Comparison of ENCODE assay signal across 8 mouse cellular contexts in genomic region chr7:99140511-99140910, GRCm38 (mm10). TPM values are rescaled to one million over a fixed set of nuclear protein-coding genes. Genes with fewer than 3 reads are reported as not detected.
DNase-seq lines count a peak whose midpoint lies in the region; ATAC-seq and TF ChIP-seq lines count a peak whose summit lies in the region.

No protein-coding gene starts in this region.

- no peaks in the 10 kb centered on the region for H3K9me3 ChIP-seq in heart, embryonic 10.5 days
- H3K9me3 ChIP-seq in intestine, embryonic 14.5 days (ENCODE audit: control insufficient read depth, low read length) = no peaks in the 10 kb centered on the region
- H3K9me3 ChIP-seq in neural tube, embryonic 12.5 days = 0 out of 2 replicates have a peak, but pooled peaks cover 2% of the 10 kb centered on the region

- no peaks in the 10 kb centered on the region for H3K27me3 ChIP-seq in heart, embryonic 10.5 days (ENCODE audit: insufficient read depth, poor library complexity, severe bottlenecking)
- H3K27me3 ChIP-seq in thymus, adult 2 months (ENCODE audit: control insufficient read depth, insufficient read depth, low read length) = no peaks in the 10 kb centered on the region
- H3K27me3 ChIP-seq in intestine, embryonic 14.5 days (replicated peaks; ENCODE audit: control insufficient read depth, insufficient read depth, low read length) = no peaks in the 10 kb centered on the region
- no peaks in the 10 kb centered on the region for H3K27me3 ChIP-seq in neural tube, embryonic 12.5 days (replicated peaks)

- peak; percentile 8; the same call in 1 of the 2 replicates for ATAC-seq in intestine, embryonic 14.5 days (replicated peaks; ENCODE audit: low FRiP score, low TSS enrichment, low read depth)
- ATAC-seq in neural tube, embryonic 12.5 days (ENCODE audit: low FRiP score, low read depth) = peak; percentile 6

- DNase-seq in heart, embryonic 10.5 days (ENCODE audit: low spot score) = no peak
- DNase-seq in heart, postnatal 10 days = no peak
- DNase-seq in thymus, adult 2 months = no peak
- DNase-seq in thymus, postnatal 25 days = no peak
- DNase-seq in intestine, embryonic 14.5 days (ENCODE audit: low spot score) = peak; percentile 72
- DNase-seq in adrenal gland, postnatal 36 days = no peak
- no peak for DNase-seq in cerebellum, adult 18-20 months

- H3K9ac ChIP-seq in intestine, embryonic 14.5 days (ENCODE audit: low read length) = peak overlapping the region; percentile 87
- peak overlapping the region; percentile 81 for H3K9ac ChIP-seq in neural tube, embryonic 12.5 days

- no peak for TF ChIP-seq POLR2A in thymus, adult 2 months (IDR thresholded peaks at IDR 0.05; ENCODE audit: control insufficient read depth, extremely low read depth, insufficient read depth, low read length, poor library complexity)

- TF ChIP-seq CTCF in thymus, adult 2 months (IDR thresholded peaks at IDR 0.05; ENCODE audit: borderline replicate concordance, control insufficient read depth, extremely low read depth, insufficient read depth, low read length, poor library complexity) = no peak

- intact Hi-C loops in heart, postnatal 10 days (cut with DNase I) = no loop called here

- H3K36me3 ChIP-seq in heart, embryonic 10.5 days = peaks cover 3% of the 10 kb centered on the region
- no peaks in the 10 kb centered on the region for H3K36me3 ChIP-seq in thymus, adult 2 months (ENCODE audit: control insufficient read depth, insufficient read depth, low read length)
- H3K36me3 ChIP-seq in intestine, embryonic 14.5 days (ENCODE audit: control insufficient read depth, insufficient read depth, low read length) = no peaks in the 10 kb centered on the region
- H3K36me3 ChIP-seq in neural tube, embryonic 12.5 days = no peaks in the 10 kb centered on the region

- peak overlapping the region; percentile 83 for H3K4me2 ChIP-seq in intestine, embryonic 14.5 days (ENCODE audit: low read length)
- peak overlapping the region; percentile 83 for H3K4me2 ChIP-seq in neural tube, embryonic 12.5 days (replicated peaks)

- peak overlapping the region; percentile 90 for H3K4me3 ChIP-seq in heart, embryonic 10.5 days
- peak overlapping the region; percentile 78 for H3K4me3 ChIP-seq in thymus, adult 2 months (ENCODE audit: control insufficient read depth, insufficient read depth, low read length)
- H3K4me3 ChIP-seq in intestine, embryonic 14.5 days (ENCODE audit: low read depth, low read length) = peak overlapping the region; percentile 90
- peak overlapping the region; percentile 87 for H3K4me3 ChIP-seq in neural tube, embryonic 12.5 days

- H3K27ac ChIP-seq in heart, embryonic 10.5 days = peak overlapping the region; percentile 93
- H3K27ac ChIP-seq in thymus, adult 2 months (ENCODE audit: control insufficient read depth, insufficient read depth, low read length) = peak overlapping the region; percentile 54
- H3K27ac ChIP-seq in intestine, embryonic 14.5 days (ENCODE audit: low read depth) = peak overlapping the region; percentile 92
- peak overlapping the region; percentile 57; the same call in 1 of the 2 replicates for H3K27ac ChIP-seq in neural tube, embryonic 12.5 days

- peaks cover 37% of the 10 kb centered on the region for H3K4me1 ChIP-seq in heart, embryonic 10.5 days
- H3K4me1 ChIP-seq in thymus, adult 2 months (replicated peaks; ENCODE audit: control insufficient read depth, insufficient read depth, low read length) = peaks cover 11% of the 10 kb centered on the region
- H3K4me1 ChIP-seq in intestine, embryonic 14.5 days (replicated peaks; ENCODE audit: control insufficient read depth, insufficient read depth, low read length) = peaks cover 11% of the 10 kb centered on the region
- H3K4me1 ChIP-seq in neural tube, embryonic 12.5 days = peaks cover 19% of the 10 kb centered on the region

- WGBS in heart, embryonic 10.5 days = 2% methylated on average over 39 of the region's 39 CpGs
- under 1% methylated on average over 39 of the region's 39 CpGs for WGBS in thymus, adult 2 months
- under 1% methylated on average over 33 of the region's 39 CpGs for WGBS in intestine, embryonic 14.5 days
- WGBS in neural tube, embryonic 12.5 days = under 1% methylated on average over 39 of the region's 39 CpGs

RNA-seq across cellular contexts. Expression of gene Uvrag, which starts 0.4 kb away (rescaled TPM):
- polyA plus RNA-seq in heart, embryonic 10.5 days (2016; fragmentation: Nextera tagmentation; extraction: Ambion mirVana) = 15.2 and 17.0 TPM in 2 replicates
- total RNA-seq in heart, postnatal 10 days (2021) = 10 to 100 TPM; 34.6 to 35.0 TPM
- 74.6 and 144 TPM in 2 replicates for polyA plus RNA-seq in thymus, adult 2 months (2012; rRNA removed)
- 23.2 and 25.8 TPM in 2 replicates for polyA plus RNA-seq in intestine, embryonic 14.5 days (2014; fragmentation: Nextera tagmentation; extraction: Ambion mirVana)
- polyA plus RNA-seq in neural tube, embryonic 12.5 days (2016; fragmentation: Nextera tagmentation; extraction: Ambion mirVana) = 15.0 and 18.3 TPM in 2 replicates
- 10 to 100 TPM; 31.2 to 36.3 TPM for total RNA-seq in adrenal gland, postnatal 36 days (2021)

RNA-seq across cellular contexts. Expression of gene Dgat2, which starts 42.0 kb away (rescaled TPM):
- 12.5 and 24.3 TPM in 2 replicates for polyA plus RNA-seq in heart, embryonic 10.5 days (2016; fragmentation: Nextera tagmentation; extraction: Ambion mirVana)
- total RNA-seq in heart, postnatal 10 days (2021) = 100 to 1,000 TPM; 154 to 202 TPM
- 122 and 130 TPM in 2 replicates for polyA plus RNA-seq in thymus, adult 2 months (2012; rRNA removed)
- 40.8 and 44.2 TPM in 2 replicates for polyA plus RNA-seq in intestine, embryonic 14.5 days (2014; fragmentation: Nextera tagmentation; extraction: Ambion mirVana)
- 11.4 and 13.1 TPM in 2 replicates for polyA plus RNA-seq in neural tube, embryonic 12.5 days (2016; fragmentation: Nextera tagmentation; extraction: Ambion mirVana)
- 100 to 1,000 TPM; 307 to 556 TPM for total RNA-seq in adrenal gland, postnatal 36 days (2021)
